Mouse (Mus musculus): ENCODE results near the gene Il12b. TPM values are rescaled to one million over a fixed set of nuclear protein-coding genes. Genes with fewer than 3 reads are reported as not detected.

The Il12b gene
- polyA plus RNA-seq, 1 experiment from 2014 or later = not detected

GRCm38 (mm10) chr11:44405113-44405512 is 5.2 kb downstream of the Il12b start:
- Histone ChIP-seq H3K27ac (ENCODE audit: low read depth, low read length) (no peak overlapping the region), H3K9me3 (replicated peaks; ENCODE audit: control insufficient read depth, low read length) (no peaks in the 10 kb centered on the region), H3K27me3 (ENCODE audit: control insufficient read depth, insufficient read depth, low read length) (no peaks in the 10 kb centered on the region), H3K4me3 (ENCODE audit: low read depth, low read length) (no peak overlapping the region), H3K36me3 (ENCODE audit: control insufficient read depth, insufficient read depth, low read length) (no peaks in the 10 kb centered on the region), H3K4me2 (no peak overlapping the region), H3K9ac (ENCODE audit: low read depth, low read length) (no peak overlapping the region), H3K4me1 (ENCODE audit: control insufficient read depth, insufficient read depth, low read length) (peaks cover 20% of the 10 kb centered on the region)
- 86% methylated on average over 4 of the region's 4 CpGs for WGBS (ENCODE audit: insufficient replicate concordance)
- no peak for ATAC-seq (replicated peaks; ENCODE audit: insufficient number of reproducible peaks, low FRiP score, low TSS enrichment)

- no peak for ATAC-seq (replicated peaks; ENCODE audit: insufficient number of reproducible peaks, low FRiP score, low TSS enrichment)
- no peak overlapping the region for H3K4me3 ChIP-seq (ENCODE audit: low read depth, low read length)
- 7% methylated on average over 1 of the region's 1 CpGs for WGBS (ENCODE audit: insufficient replicate concordance)
- H3K4me1 ChIP-seq (ENCODE audit: control insufficient read depth, insufficient read depth, low read length) = peaks cover 16% of the 10 kb centered on the region
- H3K27ac ChIP-seq (ENCODE audit: low read depth, low read length) = no peak overlapping the region
- no peak overlapping the region for H3K9ac ChIP-seq (ENCODE audit: low read depth, low read length)
- H3K27me3 ChIP-seq (ENCODE audit: control insufficient read depth, insufficient read depth, low read length) = peaks cover 3% of the 10 kb centered on the region; the same call in 1 of the 2 replicates
- no peaks in the 10 kb centered on the region for H3K36me3 ChIP-seq (ENCODE audit: control insufficient read depth, insufficient read depth, low read length)
- no peaks in the 10 kb centered on the region for H3K9me3 ChIP-seq (replicated peaks; ENCODE audit: control insufficient read depth, low read length)
- H3K4me2 ChIP-seq = no peak overlapping the region
Observed at GRCm38 (mm10) chr11:44405961-44406360, 6.1 kb downstream of the Il12b start.

GRCm38 (mm10) chr11:44406457-44406856 is 6.6 kb downstream of the Il12b start:
- H3K9ac ChIP-seq (ENCODE audit: low read depth, low read length) = no peak overlapping the region
- H3K4me2 ChIP-seq = no peak overlapping the region
- no peak for ATAC-seq (replicated peaks; ENCODE audit: insufficient number of reproducible peaks, low FRiP score, low TSS enrichment)
- no peak overlapping the region for H3K27ac ChIP-seq (ENCODE audit: low read depth, low read length)
- H3K4me3 ChIP-seq (ENCODE audit: low read depth, low read length) = no peak overlapping the region
- no peaks in the 10 kb centered on the region for H3K36me3 ChIP-seq (ENCODE audit: control insufficient read depth, insufficient read depth, low read length)
- H3K4me1 ChIP-seq (ENCODE audit: control insufficient read depth, insufficient read depth, low read length) = peaks cover 11% of the 10 kb centered on the region
- peaks cover 4% of the 10 kb centered on the region; the same call in 1 of the 2 replicates for H3K27me3 ChIP-seq (ENCODE audit: control insufficient read depth, insufficient read depth, low read length)
- H3K9me3 ChIP-seq (replicated peaks; ENCODE audit: control insufficient read depth, low read length) = no peaks in the 10 kb centered on the region
- WGBS (ENCODE audit: insufficient replicate concordance) = 72% methylated on average over 5 of the region's 5 CpGs

GRCm38 (mm10) chr11:44408626-44409025 is 8.8 kb downstream of the Il12b start:
- no peak for ATAC-seq (replicated peaks; ENCODE audit: insufficient number of reproducible peaks, low FRiP score, low TSS enrichment)
- 51% methylated on average over 5 of the region's 5 CpGs for WGBS (ENCODE audit: insufficient replicate concordance)
- no peak overlapping the region for H3K4me3 ChIP-seq (ENCODE audit: low read depth, low read length)

GRCm38 (mm10) chr11:44410413-44410812 is 10.6 kb downstream of the Il12b start:
- Histone ChIP-seq H3K9ac (ENCODE audit: low read depth, low read length) (no peak overlapping the region), H3K27ac (ENCODE audit: low read depth, low read length) (no peak overlapping the region), H3K4me2 (no peak overlapping the region), H3K9me3 (replicated peaks; ENCODE audit: control insufficient read depth, low read length) (no peaks in the 10 kb centered on the region), H3K4me1 (ENCODE audit: control insufficient read depth, insufficient read depth, low read length) (peaks cover 5% of the 10 kb centered on the region; the same call in 1 of the 2 replicates), H3K27me3 (ENCODE audit: control insufficient read depth, insufficient read depth, low read length) (peaks cover 4% of the 10 kb centered on the region; the same call in 1 of the 2 replicates), H3K4me3 (ENCODE audit: low read depth, low read length) (no peak overlapping the region), H3K36me3 (ENCODE audit: control insufficient read depth, insufficient read depth, low read length) (no peaks in the 10 kb centered on the region)
- no peak for ATAC-seq (replicated peaks; ENCODE audit: insufficient number of reproducible peaks, low FRiP score, low TSS enrichment)
- WGBS (ENCODE audit: insufficient replicate concordance) = 56% methylated on average over 3 of the region's 3 CpGs

More at GRCm38 (mm10) chr11:44408626-44409025, 8.8 kb downstream of the Il12b start:
- no peak overlapping the region for H3K27ac ChIP-seq (ENCODE audit: low read depth, low read length)
- H3K36me3 ChIP-seq (ENCODE audit: control insufficient read depth, insufficient read depth, low read length) = no peaks in the 10 kb centered on the region
- peaks cover 5% of the 10 kb centered on the region; the same call in 1 of the 2 replicates for H3K4me1 ChIP-seq (ENCODE audit: control insufficient read depth, insufficient read depth, low read length)
- H3K9me3 ChIP-seq (replicated peaks; ENCODE audit: control insufficient read depth, low read length) = no peaks in the 10 kb centered on the region
- H3K4me2 ChIP-seq = no peak overlapping the region
- no peak overlapping the region for H3K9ac ChIP-seq (ENCODE audit: low read depth, low read length)
- peaks cover 4% of the 10 kb centered on the region; the same call in 1 of the 2 replicates for H3K27me3 ChIP-seq (ENCODE audit: control insufficient read depth, insufficient read depth, low read length)

- ATAC-seq (replicated peaks; ENCODE audit: insufficient number of reproducible peaks, low FRiP score, low TSS enrichment) = no peak
- Histone ChIP-seq H3K4me3 (ENCODE audit: low read depth, low read length) (no peak overlapping the region), H3K27me3 (ENCODE audit: control insufficient read depth, insufficient read depth, low read length) (peaks cover 4% of the 10 kb centered on the region; the same call in 1 of the 2 replicates), H3K27ac (ENCODE audit: low read depth, low read length) (no peak overlapping the region), H3K9me3 (replicated peaks; ENCODE audit: control insufficient read depth, low read length) (no peaks in the 10 kb centered on the region), H3K9ac (ENCODE audit: low read depth, low read length) (no peak overlapping the region), H3K4me1 (ENCODE audit: control insufficient read depth, insufficient read depth, low read length) (no peaks in the 10 kb centered on the region), H3K36me3 (ENCODE audit: control insufficient read depth, insufficient read depth, low read length) (no peaks in the 10 kb centered on the region), H3K4me2 (no peak overlapping the region)
- 80% methylated on average over 8 of the region's 8 CpGs for WGBS (ENCODE audit: insufficient replicate concordance)
Observed at GRCm38 (mm10) chr11:44412276-44412675, 12.4 kb downstream of the Il12b start.

- Histone ChIP-seq H3K4me3 (ENCODE audit: low read depth, low read length) (no peak overlapping the region), H3K4me2 (no peak overlapping the region), H3K9ac (ENCODE audit: low read depth, low read length) (no peak overlapping the region), H3K9me3 (replicated peaks; ENCODE audit: control insufficient read depth, low read length) (no peaks in the 10 kb centered on the region), H3K27me3 (ENCODE audit: control insufficient read depth, insufficient read depth, low read length) (peaks cover 4% of the 10 kb centered on the region; the same call in 1 of the 2 replicates), H3K4me1 (ENCODE audit: control insufficient read depth, insufficient read depth, low read length) (no peaks in the 10 kb centered on the region), H3K36me3 (ENCODE audit: control insufficient read depth, insufficient read depth, low read length) (no peaks in the 10 kb centered on the region), H3K27ac (ENCODE audit: low read depth, low read length) (no peak overlapping the region)
- 82% methylated on average over 3 of the region's 3 CpGs for WGBS (ENCODE audit: insufficient replicate concordance)
- ATAC-seq (replicated peaks; ENCODE audit: insufficient number of reproducible peaks, low FRiP score, low TSS enrichment) = no peak
Observed at GRCm38 (mm10) chr11:44413371-44413770, 13.5 kb downstream of the Il12b start.

GRCm38 (mm10) chr11:44414605-44415004 is 14.7 kb downstream of the Il12b start:
- H3K4me2 ChIP-seq = no peak overlapping the region
- H3K9ac ChIP-seq (ENCODE audit: low read depth, low read length) = no peak overlapping the region
- no peak for ATAC-seq (replicated peaks; ENCODE audit: insufficient number of reproducible peaks, low FRiP score, low TSS enrichment)
- no peaks in the 10 kb centered on the region for H3K36me3 ChIP-seq (ENCODE audit: control insufficient read depth, insufficient read depth, low read length)
- no peak overlapping the region for H3K27ac ChIP-seq (ENCODE audit: low read depth, low read length)
- H3K4me1 ChIP-seq (ENCODE audit: control insufficient read depth, insufficient read depth, low read length) = no peaks in the 10 kb centered on the region
- no peaks in the 10 kb centered on the region for H3K9me3 ChIP-seq (replicated peaks; ENCODE audit: control insufficient read depth, low read length)
- peaks cover 4% of the 10 kb centered on the region; the same call in 1 of the 2 replicates for H3K27me3 ChIP-seq (ENCODE audit: control insufficient read depth, insufficient read depth, low read length)
- 91% methylated on average over 3 of the region's 3 CpGs for WGBS (ENCODE audit: insufficient replicate concordance)
- no peak overlapping the region for H3K4me3 ChIP-seq (ENCODE audit: low read depth, low read length)

- no peaks in the 10 kb centered on the region for H3K9me3 ChIP-seq (replicated peaks; ENCODE audit: control insufficient read depth, low read length)
- ATAC-seq (replicated peaks; ENCODE audit: insufficient number of reproducible peaks, low FRiP score, low TSS enrichment) = no peak
- no peak overlapping the region for H3K27ac ChIP-seq (ENCODE audit: low read depth, low read length)
- H3K36me3 ChIP-seq (ENCODE audit: control insufficient read depth, insufficient read depth, low read length) = no peaks in the 10 kb centered on the region
- no peak overlapping the region for H3K9ac ChIP-seq (ENCODE audit: low read depth, low read length)
- WGBS (ENCODE audit: insufficient replicate concordance) = 36% methylated on average over 1 of the region's 1 CpGs
- H3K4me3 ChIP-seq (ENCODE audit: low read depth, low read length) = no peak overlapping the region
- H3K4me2 ChIP-seq = no peak overlapping the region
- H3K27me3 ChIP-seq (ENCODE audit: control insufficient read depth, insufficient read depth, low read length) = no peaks in the 10 kb centered on the region; the same call in 1 of the 2 replicates
- H3K4me1 ChIP-seq (ENCODE audit: control insufficient read depth, insufficient read depth, low read length) = no peaks in the 10 kb centered on the region
Observed at GRCm38 (mm10) chr11:44417403-44417802, 17.5 kb downstream of the Il12b start.

Measured in heart, embryonic 11.5 days (tissue).